Mouse (Mus musculus): ENCODE results near the gene Mrpl11. TPM values are rescaled to one million over a fixed set of nuclear protein-coding genes. Genes with fewer than 3 reads are reported as not detected.

The Mrpl11 gene
- polyA plus RNA-seq, 1 experiment from 2014 or later, result 78.0 TPM

DNA sequence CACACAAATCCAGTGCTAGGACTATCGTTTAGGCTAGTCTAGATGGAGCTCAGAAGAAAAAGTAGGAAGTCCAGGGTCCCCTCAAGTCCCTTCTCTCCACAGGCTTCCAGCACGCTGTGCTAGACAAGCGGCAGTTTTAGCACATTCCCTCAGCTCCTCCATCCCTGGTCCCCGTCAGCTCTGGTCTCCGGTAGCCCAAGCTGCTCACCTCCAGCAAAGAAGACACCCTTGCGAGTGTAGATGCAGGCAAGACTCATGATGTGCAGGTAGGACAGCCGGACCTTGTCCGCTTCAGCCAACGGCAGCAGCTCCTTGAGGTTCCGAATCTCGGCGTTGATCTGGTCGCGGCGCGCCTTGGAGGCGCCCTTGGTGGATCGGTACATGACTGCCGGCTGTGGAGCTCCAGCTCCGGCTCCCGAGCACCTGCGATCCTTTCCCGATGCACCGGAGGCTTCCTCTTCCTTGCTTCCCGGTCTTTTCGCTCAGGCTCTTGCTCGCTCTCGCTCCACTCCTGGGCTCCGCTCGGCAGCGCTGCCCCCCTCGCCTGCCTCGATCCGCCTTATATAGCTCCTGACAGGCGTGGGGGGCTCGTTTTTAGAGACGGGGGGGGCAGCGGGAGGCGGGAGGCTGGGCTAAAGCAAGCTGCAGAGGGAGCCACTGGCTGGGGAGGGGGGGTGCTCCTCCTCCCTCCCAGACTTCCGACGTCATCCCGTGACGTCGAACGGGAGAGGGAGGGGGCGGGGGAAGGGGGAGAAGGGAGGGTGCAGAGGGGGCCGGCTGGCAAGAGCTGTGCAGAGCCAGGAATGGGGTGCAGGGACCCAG, 27.7 kb downstream of the Mrpl11 start:
- Histone ChIP-seq H3K4me3 (ENCODE audit: low read depth, low read length) (0 out of 2 replicates have a peak overlapping the region, but pooled peaks have one; percentile 1), H3K9ac (ENCODE audit: low read length) (no peak overlapping the region), H3K27me3 (ENCODE audit: control insufficient read depth, insufficient read depth, low read length) (peaks cover 4% of the 10 kb centered on the region; the same call in 1 of the 2 replicates), H3K4me2 (replicated peaks; ENCODE audit: low read depth) (no peak overlapping the region), H3K9me3 (ENCODE audit: control insufficient read depth, low read length) (no peaks in the 10 kb centered on the region), H3K36me3 (ENCODE audit: control insufficient read depth, insufficient read depth, low read length) (no peaks in the 10 kb centered on the region), H3K27ac (replicated peaks) (no peak overlapping the region), H3K4me1 (replicated peaks; ENCODE audit: control insufficient read depth, insufficient read depth) (no peaks in the 10 kb centered on the region)
- ATAC-seq (ENCODE audit: low FRiP score, low TSS enrichment), result no peak
- TF ChIP-seq CTCF (IDR thresholded peaks at IDR 0.05; ENCODE audit: low read depth) (no peak), EP300 (optimal IDR thresholded peaks at IDR 0.05) (no peak)
- WGBS, result 22% methylated on average over 41 of the region's 47 CpGs
- no peak for DNase-seq (ENCODE audit: low spot score)

- no peak for ATAC-seq (ENCODE audit: low FRiP score, low TSS enrichment)
- DNase-seq (ENCODE audit: low spot score), result no peak
- WGBS, result 26% methylated on average over 4 of the region's 4 CpGs
- H3K9me3 ChIP-seq (ENCODE audit: control insufficient read depth, low read length), result no peaks in the 10 kb centered on the region
- no peak within 1 kb of the TSS; the same call in 1 of the 2 replicates for H3K4me2 ChIP-seq (replicated peaks; ENCODE audit: low read depth)
- H3K27ac ChIP-seq (replicated peaks), result no peak within 1 kb of the TSS
- H3K27me3 ChIP-seq (ENCODE audit: control insufficient read depth, insufficient read depth, low read length), result peaks cover 4% of the 10 kb centered on the region; the same call in 1 of the 2 replicates
- no peaks in the 10 kb centered on the region for H3K36me3 ChIP-seq (ENCODE audit: control insufficient read depth, insufficient read depth, low read length)
- TF ChIP-seq EP300 (optimal IDR thresholded peaks at IDR 0.05), result no peak
- TF ChIP-seq CTCF (IDR thresholded peaks at IDR 0.05; ENCODE audit: low read depth), result no peak
- H3K4me1 ChIP-seq (replicated peaks; ENCODE audit: control insufficient read depth, insufficient read depth), result no peaks in the 10 kb centered on the region
- 0 out of 2 replicates have a peak within 1 kb of the TSS, but pooled peaks have one; percentile 1 for H3K4me3 ChIP-seq (ENCODE audit: low read depth, low read length)
- no peak within 1 kb of the TSS for H3K9ac ChIP-seq (ENCODE audit: low read length)
Measured at GRCm38 (mm10) chr19:4990256-4990625, 28.3 kb downstream of the Mrpl11 start, which contains the start of gene Npas4. TSS of gene Npas4 (minus strand) at chr19:4990316.

- H3K4me3 ChIP-seq (ENCODE audit: low read depth, low read length), result no peak overlapping the region
- WGBS, result 3% methylated on average over 22 of the region's 22 CpGs
- ATAC-seq (ENCODE audit: low FRiP score, low TSS enrichment), result no peak
- no peaks in the 10 kb centered on the region for H3K4me1 ChIP-seq (replicated peaks; ENCODE audit: control insufficient read depth, insufficient read depth)
- no peaks in the 10 kb centered on the region for H3K36me3 ChIP-seq (ENCODE audit: control insufficient read depth, insufficient read depth, low read length)
- no peaks in the 10 kb centered on the region for H3K9me3 ChIP-seq (ENCODE audit: control insufficient read depth, low read length)
- no peak overlapping the region; the same call in 1 of the 2 replicates for H3K4me2 ChIP-seq (replicated peaks; ENCODE audit: low read depth)
- H3K9ac ChIP-seq (ENCODE audit: low read length), result no peak overlapping the region
- H3K27me3 ChIP-seq (ENCODE audit: control insufficient read depth, insufficient read depth, low read length), result peaks cover 4% of the 10 kb centered on the region; the same call in 1 of the 2 replicates
- no peak for DNase-seq (ENCODE audit: low spot score)
- H3K27ac ChIP-seq (replicated peaks), result no peak overlapping the region
- TF ChIP-seq EP300 (optimal IDR thresholded peaks at IDR 0.05), result no peak
- no peak for TF ChIP-seq CTCF (IDR thresholded peaks at IDR 0.05; ENCODE audit: low read depth)
Measured at GRCm38 (mm10) chr19:4990716-4991115, 28.8 kb downstream of the Mrpl11 start.

- Histone ChIP-seq H3K4me2 (replicated peaks; ENCODE audit: low read depth) (0 out of 2 replicates have a peak overlapping the region, but pooled peaks have one; percentile 11), H3K9ac (ENCODE audit: low read length) (no peak overlapping the region), H3K9me3 (ENCODE audit: control insufficient read depth, low read length) (no peaks in the 10 kb centered on the region), H3K4me1 (replicated peaks; ENCODE audit: control insufficient read depth, insufficient read depth) (no peaks in the 10 kb centered on the region), H3K27me3 (ENCODE audit: control insufficient read depth, insufficient read depth, low read length) (peaks cover 4% of the 10 kb centered on the region; the same call in 1 of the 2 replicates), H3K27ac (replicated peaks) (no peak overlapping the region), H3K4me3 (ENCODE audit: low read depth, low read length) (no peak overlapping the region), H3K36me3 (ENCODE audit: control insufficient read depth, insufficient read depth, low read length) (no peaks in the 10 kb centered on the region)
- 10% methylated on average over 8 of the region's 8 CpGs for WGBS
- DNase-seq (ENCODE audit: low spot score) (no peak), ATAC-seq (ENCODE audit: low FRiP score, low TSS enrichment) (no peak)
- TF ChIP-seq EP300 (optimal IDR thresholded peaks at IDR 0.05) (no peak), CTCF (IDR thresholded peaks at IDR 0.05; ENCODE audit: low read depth) (no peak)
Measured at GRCm38 (mm10) chr19:4992371-4992770, 30.4 kb downstream of the Mrpl11 start.

- no peaks in the 10 kb centered on the region for H3K36me3 ChIP-seq (ENCODE audit: control insufficient read depth, insufficient read depth, low read length)
- TF ChIP-seq EP300 (optimal IDR thresholded peaks at IDR 0.05), result peak; percentile 43
- peak; percentile 49 for TF ChIP-seq CTCF (IDR thresholded peaks at IDR 0.05; ENCODE audit: low read depth)
- H3K27ac ChIP-seq (replicated peaks), result no peak overlapping the region
- H3K9ac ChIP-seq (ENCODE audit: low read length), result no peak overlapping the region
- H3K9me3 ChIP-seq (ENCODE audit: control insufficient read depth, low read length), result no peaks in the 10 kb centered on the region
- H3K27me3 ChIP-seq (ENCODE audit: control insufficient read depth, insufficient read depth, low read length), result peaks cover 4% of the 10 kb centered on the region; the same call in 1 of the 2 replicates
- 1% methylated on average over 8 of the region's 9 CpGs for WGBS
- H3K4me3 ChIP-seq (ENCODE audit: low read depth, low read length), result no peak overlapping the region
- ATAC-seq (ENCODE audit: low FRiP score, low TSS enrichment) (peak; percentile 82; the same call in 1 of the 2 replicates), DNase-seq (ENCODE audit: low spot score) (peak; percentile 70)
- no peaks in the 10 kb centered on the region for H3K4me1 ChIP-seq (replicated peaks; ENCODE audit: control insufficient read depth, insufficient read depth)
- 0 out of 2 replicates have a peak overlapping the region, but pooled peaks have one; percentile 11 for H3K4me2 ChIP-seq (replicated peaks; ENCODE audit: low read depth)
Measured at GRCm38 (mm10) chr19:4992904-4993303, 31.0 kb downstream of the Mrpl11 start.

DNA sequence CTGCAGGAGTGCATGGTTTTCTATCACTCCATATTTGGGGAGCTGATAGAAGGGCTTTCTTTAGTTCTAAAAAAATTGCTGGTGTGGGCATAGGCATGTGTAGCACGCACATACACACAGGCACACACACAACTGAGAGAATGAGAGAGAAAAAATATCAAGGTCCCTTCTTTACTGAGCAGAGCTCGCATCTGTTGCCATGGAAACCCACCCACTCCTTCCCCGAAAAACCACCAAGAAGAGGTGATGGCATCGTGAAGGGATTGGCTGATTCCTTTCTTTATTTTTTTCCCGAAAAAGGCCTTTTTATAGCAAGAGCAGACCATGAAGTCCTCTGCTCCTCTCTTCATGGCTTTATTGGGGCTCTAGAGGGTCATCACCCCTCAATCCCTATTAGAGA, 32.1 kb downstream of the Mrpl11 start:
- Histone ChIP-seq H3K4me1 (replicated peaks; ENCODE audit: control insufficient read depth, insufficient read depth) (no peaks in the 10 kb centered on the region), H3K9me3 (ENCODE audit: control insufficient read depth, low read length) (no peaks in the 10 kb centered on the region), H3K4me2 (replicated peaks; ENCODE audit: low read depth) (no peak overlapping the region), H3K4me3 (ENCODE audit: low read depth, low read length) (no peak overlapping the region), H3K27me3 (ENCODE audit: control insufficient read depth, insufficient read depth, low read length) (peaks cover 4% of the 10 kb centered on the region; the same call in 1 of the 2 replicates), H3K27ac (replicated peaks) (no peak overlapping the region), H3K9ac (ENCODE audit: low read length) (no peak overlapping the region), H3K36me3 (ENCODE audit: control insufficient read depth, insufficient read depth, low read length) (no peaks in the 10 kb centered on the region)
- no peak for TF ChIP-seq CTCF (IDR thresholded peaks at IDR 0.05; ENCODE audit: low read depth)
- TF ChIP-seq EP300 (optimal IDR thresholded peaks at IDR 0.05), result no peak
- DNase-seq (ENCODE audit: low spot score) (no peak), ATAC-seq (ENCODE audit: low FRiP score, low TSS enrichment) (no peak)
- 62% methylated on average over 5 of the region's 5 CpGs for WGBS

Data from stomach, postnatal 0 days (tissue).